Mouse (Mus musculus): ENCODE data around the gene Nsmce1. TPM values are rescaled to one million over a fixed set of nuclear protein-coding genes. Genes with fewer than 3 reads are reported as not detected.
"Not testable (repeated sequence)": the region's sequence is repeated elsewhere in the genome, so short reads cannot be mapped to it uniquely, and the experiment has no call there.

The Nsmce1 gene
- polyA plus RNA-seq, 1 experiment from 2014 or later, result 85.5 TPM

- H3K4me1 ChIP-seq (ENCODE audit: control insufficient read depth, insufficient read depth, low read length), result no peaks in the 10 kb centered on the region; the same call in 1 of the 2 replicates
- no peak overlapping the region for H3K4me3 ChIP-seq (ENCODE audit: low read depth, low read length)
- ATAC-seq, result no peak
- H3K27ac ChIP-seq (ENCODE audit: low read length), result no peak overlapping the region
- no peaks in the 10 kb centered on the region for H3K27me3 ChIP-seq (ENCODE audit: control insufficient read depth, insufficient read depth, low read depth, low read length)
- no peak overlapping the region for H3K9ac ChIP-seq (ENCODE audit: low read depth, low read length)
- no peak overlapping the region for H3K4me2 ChIP-seq (ENCODE audit: low read length)
- WGBS, result 56% methylated on average over 7 of the region's 7 CpGs
- no peaks in the 10 kb centered on the region for H3K36me3 ChIP-seq (ENCODE audit: control insufficient read depth, insufficient read depth, low read length)
- H3K9me3 ChIP-seq (replicated peaks; ENCODE audit: control insufficient read depth, low read length, poor library complexity, severe bottlenecking), result no peaks in the 10 kb centered on the region
These were observed 61.1 kb downstream of the Nsmce1 start for GRCm38 (mm10) chr7:125430170-125430842.

DNA sequence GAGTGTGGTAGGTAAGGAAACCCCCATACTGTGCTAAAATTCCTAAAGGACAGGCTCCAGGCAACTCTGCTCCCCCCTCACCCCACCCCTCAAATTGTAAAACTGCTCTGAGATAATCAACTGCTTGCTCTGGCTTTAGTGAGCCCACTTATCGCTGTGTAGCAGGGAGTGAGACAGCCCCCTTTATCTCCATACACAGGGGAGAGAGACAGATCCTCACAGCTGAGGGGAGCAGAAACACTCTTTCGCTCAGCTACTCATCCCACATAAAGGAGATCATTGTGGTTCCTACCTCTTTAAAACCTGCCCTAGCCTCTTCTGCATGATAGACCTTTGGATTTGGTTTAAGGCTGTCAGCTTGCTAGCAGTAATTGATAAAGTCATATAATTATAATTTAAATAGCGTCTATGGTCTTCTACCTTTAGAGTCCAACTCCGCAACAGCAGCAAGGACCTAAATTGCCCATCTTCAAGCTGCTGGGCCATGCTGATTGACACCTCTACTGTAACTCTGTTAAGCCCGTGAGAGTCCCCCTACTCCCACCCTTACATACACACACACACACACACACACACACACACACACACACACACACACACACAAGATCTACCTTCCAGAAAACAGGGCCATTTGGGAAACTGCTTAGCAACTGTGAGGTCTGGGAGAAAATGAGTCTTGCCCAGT lies 62.4 kb downstream of the Nsmce1 start:
- not testable (repeated sequence) for H3K36me3 ChIP-seq (ENCODE audit: control insufficient read depth, insufficient read depth, low read length); H3K27me3 ChIP-seq (ENCODE audit: control insufficient read depth, insufficient read depth, low read depth, low read length); ATAC-seq; H3K4me3 ChIP-seq (ENCODE audit: low read depth, low read length); H3K27ac ChIP-seq (ENCODE audit: low read length); H3K4me2 ChIP-seq (ENCODE audit: low read length); H3K9me3 ChIP-seq (replicated peaks; ENCODE audit: control insufficient read depth, low read length, poor library complexity, severe bottlenecking); H3K4me1 ChIP-seq (ENCODE audit: control insufficient read depth, insufficient read depth, low read length); H3K9ac ChIP-seq (ENCODE audit: low read depth, low read length)
- WGBS, result 80% methylated on average over 5 of the region's 5 CpGs

DNA sequence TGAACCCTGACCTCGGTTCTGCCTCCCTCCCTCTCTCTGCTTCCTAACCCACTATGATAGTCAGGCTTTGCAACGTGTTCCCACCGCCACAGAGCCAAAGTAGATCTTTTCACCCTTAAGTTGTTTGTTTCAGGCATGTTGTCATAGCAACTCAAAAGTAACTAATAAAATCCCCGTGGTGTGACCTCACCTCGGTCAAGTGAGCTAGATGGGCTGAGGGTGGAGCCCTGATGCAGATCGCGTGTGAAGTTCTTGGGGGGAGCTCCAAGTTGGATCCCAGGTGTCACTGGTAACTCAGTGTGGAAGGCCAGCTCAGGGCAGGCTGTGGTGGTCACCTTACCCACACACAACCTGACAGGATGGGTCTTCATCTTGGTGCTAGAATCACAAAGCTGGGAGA lies 63.0 kb downstream of the Nsmce1 start:
- Histone ChIP-seq H3K9me3 (replicated peaks; ENCODE audit: control insufficient read depth, low read length, poor library complexity, severe bottlenecking) (no peaks in the 10 kb centered on the region; the same call in 1 of the 2 replicates), H3K27ac (ENCODE audit: low read length) (no peak overlapping the region), H3K36me3 (ENCODE audit: control insufficient read depth, insufficient read depth, low read length) (no peaks in the 10 kb centered on the region), H3K4me3 (ENCODE audit: low read depth, low read length) (no peak overlapping the region), H3K27me3 (ENCODE audit: control insufficient read depth, insufficient read depth, low read depth, low read length) (no peaks in the 10 kb centered on the region), H3K4me1 (ENCODE audit: control insufficient read depth, insufficient read depth, low read length) (no peaks in the 10 kb centered on the region), H3K9ac (ENCODE audit: low read depth, low read length) (no peak overlapping the region), H3K4me2 (ENCODE audit: low read length) (no peak overlapping the region)
- 77% methylated on average over 7 of the region's 7 CpGs for WGBS
- ATAC-seq, result no peak

GRCm38 (mm10) chr7:125427492-125428090 lies 63.8 kb downstream of the Nsmce1 start:
- Histone ChIP-seq H3K4me1 (ENCODE audit: control insufficient read depth, insufficient read depth, low read length) (no peaks in the 10 kb centered on the region), H3K36me3 (ENCODE audit: control insufficient read depth, insufficient read depth, low read length) (no peaks in the 10 kb centered on the region), H3K4me3 (ENCODE audit: low read depth, low read length) (no peak overlapping the region), H3K4me2 (ENCODE audit: low read length) (no peak overlapping the region), H3K9me3 (replicated peaks; ENCODE audit: control insufficient read depth, low read length, poor library complexity, severe bottlenecking) (no peaks in the 10 kb centered on the region; the same call in 1 of the 2 replicates), H3K27ac (ENCODE audit: low read length) (no peak overlapping the region), H3K27me3 (ENCODE audit: control insufficient read depth, insufficient read depth, low read depth, low read length) (no peaks in the 10 kb centered on the region), H3K9ac (ENCODE audit: low read depth, low read length) (no peak overlapping the region)
- ATAC-seq, result no peak
- WGBS, result 71% methylated on average over 12 of the region's 12 CpGs

- 71% methylated on average over 3 of the region's 3 CpGs for WGBS
- Histone ChIP-seq H3K4me2 (ENCODE audit: low read length) (no peak overlapping the region), H3K27me3 (ENCODE audit: control insufficient read depth, insufficient read depth, low read depth, low read length) (no peaks in the 10 kb centered on the region), H3K4me1 (ENCODE audit: control insufficient read depth, insufficient read depth, low read length) (no peaks in the 10 kb centered on the region), H3K27ac (ENCODE audit: low read length) (no peak overlapping the region), H3K36me3 (ENCODE audit: control insufficient read depth, insufficient read depth, low read length) (no peaks in the 10 kb centered on the region), H3K9ac (ENCODE audit: low read depth, low read length) (no peak overlapping the region), H3K4me3 (ENCODE audit: low read depth, low read length) (no peak overlapping the region), H3K9me3 (replicated peaks; ENCODE audit: control insufficient read depth, low read length, poor library complexity, severe bottlenecking) (no peaks in the 10 kb centered on the region; the same call in 1 of the 2 replicates)
- ATAC-seq, result no peak
These were observed 68.3 kb downstream of the Nsmce1 start for GRCm38 (mm10) chr7:125423056-125423455.

DNA sequence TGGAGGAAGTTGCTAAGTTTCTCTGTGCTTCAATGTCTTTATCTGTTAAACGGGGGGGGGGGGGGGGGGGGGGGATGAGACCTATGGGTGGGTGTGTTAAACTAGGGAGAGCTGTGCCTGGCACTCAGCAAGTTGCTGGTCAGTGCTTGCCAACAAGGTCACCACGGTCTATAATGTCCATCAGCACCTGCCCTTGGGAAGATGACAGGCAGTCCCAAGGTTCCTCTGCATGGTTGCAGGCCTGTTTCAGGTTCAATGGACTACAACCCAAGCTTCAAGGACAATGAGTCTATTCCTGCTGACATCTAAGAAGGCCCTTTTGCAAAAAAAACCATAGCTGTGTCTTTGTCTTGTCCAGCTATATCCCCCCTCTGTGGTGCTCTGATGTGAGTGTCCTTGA lies 69.5 kb downstream of the Nsmce1 start:
- Histone ChIP-seq H3K9me3 (replicated peaks; ENCODE audit: control insufficient read depth, low read length, poor library complexity, severe bottlenecking) (no peaks in the 10 kb centered on the region; the same call in 1 of the 2 replicates), H3K27ac (ENCODE audit: low read length) (no peak overlapping the region), H3K27me3 (ENCODE audit: control insufficient read depth, insufficient read depth, low read depth, low read length) (no peaks in the 10 kb centered on the region), H3K4me1 (ENCODE audit: control insufficient read depth, insufficient read depth, low read length) (no peaks in the 10 kb centered on the region), H3K4me2 (ENCODE audit: low read length) (no peak overlapping the region), H3K36me3 (ENCODE audit: control insufficient read depth, insufficient read depth, low read length) (no peaks in the 10 kb centered on the region), H3K9ac (ENCODE audit: low read depth, low read length) (no peak overlapping the region), H3K4me3 (ENCODE audit: low read depth, low read length) (no peak overlapping the region)
- 93% methylated on average over 1 of the region's 2 CpGs for WGBS
- no peak for ATAC-seq

DNA sequence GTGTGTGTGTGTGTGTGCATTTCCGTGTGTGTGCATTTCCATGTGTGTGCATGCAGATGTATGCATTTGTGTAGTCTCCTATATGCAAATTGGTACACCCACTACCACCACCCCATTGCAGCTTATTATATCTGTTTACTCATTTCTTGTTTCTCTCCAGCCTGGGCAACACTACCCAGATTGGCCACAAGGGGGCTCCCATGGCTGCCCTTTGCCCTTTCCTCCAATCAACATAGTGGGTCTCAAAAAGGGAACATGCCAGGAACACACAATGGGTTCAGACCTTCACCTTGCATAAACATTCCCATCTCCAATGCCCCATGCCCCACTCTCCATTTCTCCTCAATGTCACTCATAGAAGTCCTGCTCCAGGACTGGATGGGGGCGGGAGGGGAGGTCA lies 71.2 kb downstream of the Nsmce1 start:
- no peaks in the 10 kb centered on the region for H3K4me1 ChIP-seq (ENCODE audit: control insufficient read depth, insufficient read depth, low read length)
- H3K4me3 ChIP-seq (ENCODE audit: low read depth, low read length), result no peak overlapping the region
- no peak overlapping the region for H3K9ac ChIP-seq (ENCODE audit: low read depth, low read length)
- H3K9me3 ChIP-seq (replicated peaks; ENCODE audit: control insufficient read depth, low read length, poor library complexity, severe bottlenecking), result no peaks in the 10 kb centered on the region; the same call in 1 of the 2 replicates
- no peak overlapping the region for H3K4me2 ChIP-seq (ENCODE audit: low read length)
- ATAC-seq, result no peak
- no peak overlapping the region for H3K27ac ChIP-seq (ENCODE audit: low read length)
- 70% methylated on average over 2 of the region's 2 CpGs for WGBS
- no peaks in the 10 kb centered on the region for H3K27me3 ChIP-seq (ENCODE audit: control insufficient read depth, insufficient read depth, low read depth, low read length)
- H3K36me3 ChIP-seq (ENCODE audit: control insufficient read depth, insufficient read depth, low read length), result no peaks in the 10 kb centered on the region

DNA sequence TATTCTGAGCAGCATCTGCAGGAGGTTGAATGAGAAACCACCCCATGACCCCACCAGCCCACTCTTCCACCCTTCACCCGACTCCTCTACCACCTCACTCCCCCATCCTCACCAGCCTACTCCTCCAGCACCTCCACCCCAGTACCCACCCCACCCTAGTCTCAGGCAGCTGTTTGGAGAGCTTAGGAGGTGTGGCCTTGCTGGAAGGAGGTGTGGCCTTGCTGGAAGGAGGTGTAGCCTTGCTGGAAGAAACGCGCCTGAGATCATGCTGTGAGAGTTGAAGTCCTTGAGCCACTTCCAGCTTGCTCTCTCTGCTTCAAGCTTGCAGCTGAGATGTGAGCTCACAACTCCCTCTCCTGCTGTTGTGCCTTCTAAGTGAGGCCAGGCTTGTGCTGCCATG lies 73.0 kb downstream of the Nsmce1 start:
- no peak for ATAC-seq
- Histone ChIP-seq H3K27ac (ENCODE audit: low read length) (no peak overlapping the region), H3K4me2 (ENCODE audit: low read length) (no peak overlapping the region), H3K9me3 (replicated peaks; ENCODE audit: control insufficient read depth, low read length, poor library complexity, severe bottlenecking) (no peaks in the 10 kb centered on the region), H3K9ac (ENCODE audit: low read depth, low read length) (no peak overlapping the region), H3K4me3 (ENCODE audit: low read depth, low read length) (no peak overlapping the region), H3K36me3 (ENCODE audit: control insufficient read depth, insufficient read depth, low read length) (no peaks in the 10 kb centered on the region), H3K4me1 (ENCODE audit: control insufficient read depth, insufficient read depth, low read length) (no peaks in the 10 kb centered on the region), H3K27me3 (ENCODE audit: control insufficient read depth, insufficient read depth, low read depth, low read length) (no peaks in the 10 kb centered on the region)
- WGBS, result 36% methylated on average over 3 of the region's 3 CpGs

All from midbrain, embryonic 16.5 days (tissue).